Mouse (Mus musculus) midbrain, embryonic 10.5 days (tissue): ENCODE measurements around the gene Twist2. TPM values are rescaled to one million over a fixed set of nuclear protein-coding genes. Genes with fewer than 3 reads are reported as not detected.

Experiments
- DNase-seq: peaks from one replicate; pipeline ENCODE4 v3.0.0-alpha.2; 2017; ENCODE audit warnings: low spot score
- H3K27ac ChIP-seq: fragments of 300-500 bp; sonication (generic); replicated peaks from 2 replicates; pipeline ENCODE4 v1.5.1; 2016; ENCODE audit warnings: mild to moderate bottlenecking
- H3K27me3 ChIP-seq: fragments of 300-500 bp; sonication (generic); 2 replicates; pipeline ENCODE4 v1.6.1; 2016; ENCODE audit warnings: low read depth, mild to moderate bottlenecking; ENCODE audit not compliant: poor library complexity, severe bottlenecking
- H3K36me3 ChIP-seq: fragments of 300-500 bp; sonication (generic); 2 replicates; pipeline ENCODE4 v1.6.1; 2016; ENCODE audit warnings: mild to moderate bottlenecking, moderate library complexity
- H3K4me1 ChIP-seq: fragments of 300-500 bp; sonication (generic); 2 replicates; pipeline ENCODE4 v1.6.1; 2016
- H3K4me3 ChIP-seq: fragments of 300-500 bp; sonication (generic); 2 replicates; pipeline ENCODE4 v1.5.1; 2016; ENCODE audit warnings: mild to moderate bottlenecking, moderate library complexity
- H3K9me3 ChIP-seq: fragments of 300-500 bp; sonication (generic); replicated peaks from 2 replicates; pipeline ENCODE4 v1.6.1; 2016; ENCODE audit warnings: mild to moderate bottlenecking
- WGBS: fragments of 180-500 bp; shearing (Covaris S2); methylation state at CpG from one replicate; pipeline ENCODE4 v1.1.7; 2016; 5-methylcytosine and 5-hydroxymethylcytosine counted together
- polyA plus RNA-seq: library from polyadenylated mRNA; unstranded; fragments of >200 nt; fragmentation: Nextera tagmentation; extraction: Ambion mirVana; gene quantifications from 2 replicates; pipeline ENCODE4 v1.2.1, GENCODE M21; 2016

Gene Twist2
- polyA plus RNA-seq, result 9.4 and 12.3 TPM in 2 replicates

DNA sequence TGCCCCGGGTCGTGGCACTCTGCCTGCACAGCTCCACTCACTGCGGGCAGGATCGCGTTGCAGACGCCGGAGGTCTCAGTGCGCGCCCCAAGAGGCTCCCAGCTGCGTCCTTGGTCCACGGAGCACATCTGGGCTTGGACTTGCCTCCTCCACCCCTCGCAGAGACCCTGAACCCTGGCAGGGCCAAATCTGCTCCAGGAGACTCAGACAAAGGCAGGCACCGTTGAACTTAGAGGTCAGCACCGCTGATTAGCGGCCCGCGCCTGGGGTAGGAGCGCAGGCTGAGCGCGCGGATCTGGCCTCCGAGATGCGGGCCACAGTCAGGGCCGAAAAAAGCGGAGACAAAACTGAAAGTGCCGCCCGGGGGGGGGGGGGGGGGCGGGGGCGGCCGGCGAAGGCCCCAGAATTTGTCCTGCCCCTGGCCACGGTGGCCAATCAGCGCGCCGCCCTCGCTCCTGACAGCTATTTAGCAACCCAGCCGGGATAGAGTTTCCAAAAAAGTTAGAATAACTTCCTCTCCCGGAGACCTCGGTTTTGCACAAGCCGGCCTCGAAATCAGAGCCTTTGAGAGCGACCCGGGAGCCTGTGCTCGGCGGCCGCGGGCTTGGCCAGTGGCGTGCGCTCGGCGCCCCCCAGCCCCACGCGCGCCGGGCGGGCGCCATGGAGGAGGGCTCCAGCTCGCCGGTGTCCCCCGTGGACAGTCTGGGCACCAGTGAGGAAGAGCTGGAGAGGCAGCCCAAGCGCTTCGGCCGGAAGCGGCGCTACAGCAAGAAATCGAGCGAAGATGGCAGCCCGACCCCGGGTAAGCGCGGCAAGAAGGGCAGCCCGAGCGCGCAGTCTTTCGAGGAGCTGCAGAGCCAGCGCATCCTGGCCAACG is at the start of gene Twist2:
TSS of gene Twist2 (plus strand) at position 495 of the 877 bp plus-strand sequence.
- WGBS, result under 1% methylated on average over 66 of the region's 77 CpGs
- H3K4me1 ChIP-seq, result peaks cover 31% of the 10 kb centered on the region
- no peaks in the 10 kb centered on the region for H3K9me3 ChIP-seq
- peaks cover 92% of the 10 kb centered on the region for H3K27me3 ChIP-seq
- peak within 1 kb of the TSS; percentile 67; the same call in 1 of the 2 replicates for H3K27ac ChIP-seq
- peak; percentile 63 for DNase-seq
- H3K36me3 ChIP-seq, result no peaks in the 10 kb centered on the region
- peak within 1 kb of the TSS; percentile 64 for H3K4me3 ChIP-seq

DNA sequence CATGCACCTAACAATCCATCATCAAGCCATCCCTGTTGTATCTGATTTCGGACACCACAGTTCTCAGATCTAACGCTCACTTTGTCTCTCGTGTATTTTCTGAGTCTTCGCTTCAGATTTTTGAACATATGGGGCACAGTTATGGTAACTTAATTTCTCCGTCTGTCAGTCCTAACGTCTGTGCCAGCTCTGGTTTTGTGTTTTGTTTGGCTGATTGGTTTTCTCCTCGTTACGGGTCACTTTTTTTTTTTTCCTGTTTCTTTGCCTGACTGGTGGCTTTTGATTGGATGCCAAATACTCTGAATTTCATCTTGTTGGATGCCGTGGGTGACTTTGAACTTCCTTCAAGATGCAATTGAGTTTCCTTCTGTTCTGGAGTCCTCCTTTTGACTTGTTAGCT is 48.3 kb upstream of the Twist2 start:
- Histone ChIP-seq H3K4me1 (peaks cover 25% of the 10 kb centered on the region), H3K36me3 (no peaks in the 10 kb centered on the region), H3K27me3 (peaks cover 42% of the 10 kb centered on the region), H3K4me3 (no peak overlapping the region), H3K9me3 (no peaks in the 10 kb centered on the region), H3K27ac (no peak overlapping the region)
- WGBS, result 89% methylated on average over 9 of the region's 9 CpGs
- DNase-seq, result no peak

DNA sequence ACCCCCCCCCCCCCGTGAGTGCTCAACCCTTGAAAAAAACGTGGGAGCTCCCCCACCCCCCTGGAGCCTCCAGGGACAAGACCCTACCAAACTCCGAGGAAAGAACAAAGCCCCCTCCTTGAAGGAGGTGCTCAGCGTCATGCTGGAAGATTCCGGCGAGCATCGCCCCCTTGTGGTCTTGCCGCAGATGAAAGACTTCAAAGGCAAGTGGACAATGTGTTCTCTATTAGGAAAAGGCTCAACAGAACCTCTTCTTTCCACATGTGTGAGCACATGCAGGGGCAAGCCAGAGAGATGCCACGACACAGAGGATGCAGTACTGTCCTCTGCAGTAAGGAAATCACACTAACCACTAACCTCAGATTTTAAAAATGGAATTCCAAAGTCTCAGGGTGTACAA is 46.2 kb upstream of the Twist2 start:
- H3K4me3 ChIP-seq, result peak overlapping the region; percentile 39
- no peaks in the 10 kb centered on the region for H3K36me3 ChIP-seq
- no peaks in the 10 kb centered on the region for H3K9me3 ChIP-seq
- peaks cover 21% of the 10 kb centered on the region for H3K27me3 ChIP-seq
- peaks cover 42% of the 10 kb centered on the region for H3K4me1 ChIP-seq
- DNase-seq, result peak; percentile 82
- peak overlapping the region; percentile 78 for H3K27ac ChIP-seq
- under 1% methylated on average over 9 of the region's 9 CpGs for WGBS

DNA sequence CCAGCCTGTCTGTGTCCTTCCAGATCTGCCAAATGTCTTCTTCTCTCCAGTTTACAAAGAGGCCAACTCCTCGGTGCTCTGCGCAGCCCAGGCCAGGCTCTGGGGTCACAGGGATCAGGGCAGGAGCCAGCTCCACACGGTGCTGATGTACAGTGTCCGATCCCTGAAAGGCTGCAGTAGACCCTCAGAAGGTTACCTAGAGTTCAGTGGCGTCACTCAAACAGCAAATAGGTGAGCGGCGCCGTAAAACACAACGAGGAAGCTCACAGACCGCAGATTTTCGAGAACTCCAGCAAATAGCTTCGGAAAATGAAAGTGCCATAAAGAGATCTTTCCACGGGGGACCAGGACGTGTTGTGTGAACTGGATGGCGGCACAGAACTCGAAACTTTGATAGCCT is 44.0 kb upstream of the Twist2 start:
- no peak for DNase-seq
- H3K4me1 ChIP-seq, result peaks cover 61% of the 10 kb centered on the region
- H3K27ac ChIP-seq, result peak overlapping the region; percentile 52
- no peaks in the 10 kb centered on the region for H3K36me3 ChIP-seq
- no peak overlapping the region for H3K4me3 ChIP-seq
- WGBS, result 66% methylated on average over 16 of the region's 16 CpGs
- H3K27me3 ChIP-seq, result peaks cover 23% of the 10 kb centered on the region
- no peaks in the 10 kb centered on the region for H3K9me3 ChIP-seq

DNA sequence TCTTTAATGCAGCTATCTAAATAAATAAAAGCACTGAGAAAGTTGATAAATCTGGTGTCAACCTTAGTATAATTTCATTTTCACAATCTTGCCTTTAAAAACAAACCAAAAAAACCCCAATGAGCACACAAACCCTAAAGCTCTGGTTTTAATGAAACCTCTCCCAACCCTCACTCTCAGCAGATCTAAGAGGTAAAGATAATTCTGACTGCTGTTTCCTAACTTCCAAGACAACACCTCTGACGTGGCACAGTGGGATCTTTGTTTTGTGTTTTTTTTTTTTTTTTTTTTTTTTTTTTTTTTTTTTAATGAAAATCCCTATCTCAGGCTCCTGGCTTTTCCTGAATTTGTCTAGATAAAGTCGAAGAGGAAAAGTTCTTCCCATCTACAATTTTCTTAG is 43.1 kb upstream of the Twist2 start:
- WGBS, result 55% methylated on average over 2 of the region's 2 CpGs
- no peak overlapping the region for H3K4me3 ChIP-seq
- peaks cover 27% of the 10 kb centered on the region for H3K27me3 ChIP-seq
- peak overlapping the region; percentile 74 for H3K27ac ChIP-seq
- H3K4me1 ChIP-seq, result peaks cover 69% of the 10 kb centered on the region
- no peaks in the 10 kb centered on the region for H3K9me3 ChIP-seq
- no peak for DNase-seq
- H3K36me3 ChIP-seq, result no peaks in the 10 kb centered on the region

DNA sequence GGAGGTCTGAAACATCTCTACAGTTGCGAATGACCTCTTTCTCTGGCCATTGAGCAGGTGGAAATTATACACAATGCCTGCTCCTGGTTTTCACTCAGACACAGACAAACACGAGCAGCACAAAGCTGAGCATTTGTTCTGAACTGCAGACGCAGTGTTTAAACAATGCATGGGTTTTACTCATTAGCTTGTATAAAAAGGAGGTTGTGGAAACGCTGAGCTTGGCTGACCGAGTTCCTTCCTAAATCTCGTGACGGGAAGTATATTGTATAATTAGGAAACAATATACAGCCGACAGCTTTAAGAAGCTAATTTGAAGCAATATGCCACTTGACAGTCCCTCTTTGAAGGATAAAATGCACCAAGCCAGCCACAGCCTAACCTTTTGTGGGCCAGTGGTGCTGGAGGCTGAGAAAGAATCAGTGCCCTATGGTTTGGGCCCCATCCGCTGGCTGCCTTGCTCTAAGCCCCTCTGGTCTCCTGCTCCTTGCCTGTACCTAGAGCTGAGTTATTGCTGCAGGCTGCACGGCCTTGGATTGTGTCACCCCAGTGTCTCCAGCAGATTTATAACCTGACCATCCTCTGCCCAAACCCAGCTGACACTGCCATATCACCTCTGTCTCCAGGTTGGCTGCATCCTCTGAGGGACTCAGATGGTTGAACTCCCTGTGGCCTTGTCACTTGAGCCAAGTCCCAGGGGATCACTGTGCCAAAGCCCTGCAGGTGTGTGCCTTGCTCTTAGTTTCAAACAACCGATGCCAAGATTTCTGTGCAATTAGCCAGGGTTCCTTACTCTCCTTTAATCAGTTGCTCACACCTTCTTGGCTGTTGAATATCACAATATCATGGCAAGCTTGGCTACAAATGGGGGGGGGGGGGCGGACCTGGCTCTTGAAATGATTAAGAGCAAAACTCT is 42.4 kb upstream of the Twist2 start:
- 39% methylated on average over 12 of the region's 12 CpGs for WGBS

DNA sequence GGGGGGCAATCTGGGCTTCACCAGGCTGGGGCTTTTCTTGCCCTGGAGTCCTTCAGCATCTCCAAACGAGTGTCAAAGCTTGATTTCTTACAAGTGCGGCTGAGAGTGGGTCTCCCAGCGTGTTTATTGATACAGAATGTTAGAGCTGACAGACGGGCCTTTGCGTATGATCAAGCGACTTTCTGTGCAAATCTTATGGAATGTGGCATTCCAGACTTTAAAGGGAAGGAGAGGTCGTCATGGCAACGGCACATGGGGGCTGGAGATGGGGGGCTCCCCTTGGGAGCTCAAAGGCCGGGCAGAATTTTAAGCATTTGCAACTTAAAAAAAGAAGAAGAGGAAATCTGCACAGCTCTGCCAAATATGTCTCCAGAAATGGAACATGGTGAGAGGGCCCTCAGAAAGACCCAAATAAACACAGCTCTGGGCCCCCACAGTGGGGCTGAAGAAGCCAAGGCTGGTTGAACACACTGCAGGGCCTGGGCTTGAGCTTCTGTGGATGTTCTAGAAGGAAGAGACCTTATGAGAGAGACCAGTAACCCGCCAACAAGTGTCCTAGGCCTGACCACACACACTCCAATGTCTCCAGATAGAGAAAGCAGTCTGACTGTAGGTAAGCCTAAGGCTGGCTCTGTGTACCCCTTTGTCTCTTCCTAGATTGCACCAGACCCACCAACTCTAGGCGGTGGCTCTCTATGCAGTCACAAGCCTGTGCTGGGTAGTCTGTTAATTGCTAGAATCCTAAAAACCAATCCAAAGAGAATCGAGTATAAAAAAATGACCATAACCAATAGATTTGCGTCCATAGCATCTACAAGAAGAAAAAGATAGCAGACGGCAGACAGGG is 40.9 kb upstream of the Twist2 start:
- peaks cover 14% of the 10 kb centered on the region for H3K27me3 ChIP-seq

More for the DNA sequence above, 42.4 kb upstream of the Twist2 start:
- Histone ChIP-seq H3K27ac (peak overlapping the region; percentile 74), H3K27me3 (peaks cover 20% of the 10 kb centered on the region), H3K36me3 (no peaks in the 10 kb centered on the region), H3K4me1 (peaks cover 73% of the 10 kb centered on the region), H3K9me3 (no peaks in the 10 kb centered on the region), H3K4me3 (no peak overlapping the region)
- DNase-seq, result peak; percentile 36

DNA sequence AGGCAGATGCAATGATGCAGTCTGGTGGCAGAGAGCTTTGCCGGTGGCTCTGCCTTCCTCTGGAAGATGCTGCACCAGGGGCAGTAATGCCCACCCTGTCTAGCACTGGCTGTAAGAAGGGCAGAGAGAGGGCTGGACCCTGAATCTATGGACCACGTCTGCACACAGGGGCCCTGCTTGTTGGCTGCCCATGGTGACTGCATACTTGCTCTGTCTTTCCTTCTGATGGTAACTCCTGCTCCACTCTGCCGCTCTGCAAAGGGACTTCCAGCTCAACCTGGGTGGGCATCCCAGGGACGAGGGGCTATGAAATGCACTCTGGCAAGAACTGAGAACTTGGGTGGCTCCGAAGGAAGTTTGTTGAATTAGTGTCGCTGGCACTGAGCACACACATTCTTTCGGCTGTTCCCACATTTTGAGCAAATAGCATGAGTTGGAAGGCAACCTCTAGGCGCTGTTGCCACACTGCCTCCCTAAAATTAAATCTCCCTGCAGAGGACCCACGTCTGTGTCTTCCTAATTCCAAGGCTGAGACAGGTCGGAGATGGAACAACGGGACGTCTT is 38.7 kb upstream of the Twist2 start:
- WGBS, result 63% methylated on average over 12 of the region's 12 CpGs
- DNase-seq, result no peak

More for the DNA sequence above, 40.9 kb upstream of the Twist2 start:
- Histone ChIP-seq H3K4me1 (peaks cover 63% of the 10 kb centered on the region), H3K36me3 (no peaks in the 10 kb centered on the region), H3K27ac (peak overlapping the region; percentile 82), H3K4me3 (0 out of 2 replicates have a peak overlapping the region, but pooled peaks have one; percentile 16), H3K9me3 (no peaks in the 10 kb centered on the region)
- WGBS, result 44% methylated on average over 14 of the region's 14 CpGs
- DNase-seq, result peak; percentile 64

DNA sequence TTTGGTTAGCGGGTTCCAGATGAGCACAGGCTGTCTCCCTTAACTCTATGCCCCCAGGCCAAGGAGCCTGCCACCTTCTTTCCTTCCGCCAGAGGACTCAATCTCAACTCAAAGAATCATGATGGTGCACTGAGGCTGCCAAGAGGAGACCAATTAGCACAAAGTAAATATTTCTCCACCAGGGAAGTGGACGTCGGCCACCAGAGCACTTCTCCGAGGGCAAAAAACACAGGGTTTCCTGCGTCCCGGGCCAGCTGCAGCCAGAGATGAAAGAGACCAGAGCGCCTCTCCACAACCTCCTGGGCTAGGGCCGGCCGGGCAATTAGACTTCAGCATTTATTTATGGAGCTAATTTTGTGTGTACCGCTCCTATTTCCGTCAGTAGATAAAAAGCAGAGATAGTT is 31.0 kb upstream of the Twist2 start:
- 46% methylated on average over 12 of the region's 12 CpGs for WGBS
- no peak overlapping the region for H3K4me3 ChIP-seq

More for the DNA sequence above, 38.7 kb upstream of the Twist2 start:
- peaks cover 9% of the 10 kb centered on the region; the same call in 1 of the 2 replicates for H3K27me3 ChIP-seq
- no peaks in the 10 kb centered on the region for H3K36me3 ChIP-seq
- H3K4me1 ChIP-seq, result peaks cover 53% of the 10 kb centered on the region
- no peaks in the 10 kb centered on the region for H3K9me3 ChIP-seq
- H3K27ac ChIP-seq, result peak overlapping the region; percentile 74
- no peak overlapping the region for H3K4me3 ChIP-seq

DNA sequence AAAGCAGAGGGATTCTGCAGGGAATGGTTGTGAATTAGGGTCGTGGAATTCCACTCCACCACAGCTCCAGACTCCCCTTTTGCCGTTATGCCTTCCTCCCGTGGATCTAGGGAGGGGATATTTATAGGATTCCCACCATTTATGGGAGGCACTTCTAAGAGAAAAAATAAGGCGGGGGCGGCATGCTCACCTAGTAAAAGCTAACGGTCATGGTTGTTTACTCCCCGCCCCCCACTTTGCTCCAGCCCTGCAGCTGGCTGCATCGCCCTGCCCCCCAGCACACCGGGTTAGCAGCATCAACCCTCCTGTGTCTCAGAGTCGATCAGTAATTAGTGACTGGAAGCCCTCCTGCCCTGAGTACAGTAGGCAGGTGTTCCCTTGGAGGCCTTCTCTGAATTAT is 30.6 kb upstream of the Twist2 start:
- Histone ChIP-seq H3K9me3 (no peaks in the 10 kb centered on the region), H3K27me3 (0 out of 2 replicates have a peak, but pooled peaks cover 10% of the 10 kb centered on the region), H3K4me3 (no peak overlapping the region), H3K27ac (0 out of 2 replicates have a peak overlapping the region, but pooled peaks have one; percentile 1), H3K36me3 (no peaks in the 10 kb centered on the region), H3K4me1 (peaks cover 15% of the 10 kb centered on the region)
- 22% methylated on average over 10 of the region's 10 CpGs for WGBS
- DNase-seq, result no peak

More for the DNA sequence above, 31.0 kb upstream of the Twist2 start:
- Histone ChIP-seq H3K27ac (0 out of 2 replicates have a peak overlapping the region, but pooled peaks have one; percentile 1), H3K4me1 (peaks cover 15% of the 10 kb centered on the region), H3K27me3 (0 out of 2 replicates have a peak, but pooled peaks cover 10% of the 10 kb centered on the region), H3K36me3 (no peaks in the 10 kb centered on the region), H3K9me3 (no peaks in the 10 kb centered on the region)
- DNase-seq, result no peak

DNA sequence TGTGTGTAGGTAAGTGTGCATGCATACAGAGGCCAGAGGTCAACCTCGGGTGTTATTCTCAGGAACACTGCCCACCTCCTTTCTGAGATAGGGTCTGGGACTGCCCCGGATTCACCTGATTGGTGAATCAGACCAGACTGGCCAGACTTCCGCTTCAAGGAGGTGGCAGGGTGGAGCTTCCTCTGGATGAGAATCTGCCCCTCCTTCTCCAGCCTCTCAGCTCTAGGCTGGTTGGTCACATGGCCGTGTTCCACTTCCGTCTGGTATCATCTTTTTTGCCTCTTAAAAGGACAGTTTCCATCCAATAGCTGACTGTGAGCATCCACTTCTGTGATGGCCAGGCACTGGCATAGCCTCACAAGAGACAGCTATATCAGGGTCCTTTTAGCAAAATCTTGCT is 24.3 kb upstream of the Twist2 start:
- Histone ChIP-seq H3K4me3 (no peak overlapping the region), H3K9me3 (no peaks in the 10 kb centered on the region), H3K4me1 (peaks cover 3% of the 10 kb centered on the region; the same call in 1 of the 2 replicates), H3K27me3 (0 out of 2 replicates have a peak, but pooled peaks cover 10% of the 10 kb centered on the region), H3K27ac (no peak overlapping the region), H3K36me3 (no peaks in the 10 kb centered on the region)
- whole genome bisulfite sequencing, result 81% methylated on average over 5 of the region's 5 CpGs
- DNase-seq, result no peak
